Mouse (Mus musculus) forebrain, postnatal 0 days (tissue): Measurements from ENCODE around the gene Maco1. TPM values are rescaled to one million over a fixed set of nuclear protein-coding genes. Genes with fewer than 3 reads are reported as not detected.

Source experiments
- ATAC-seq: fragments of 200-750 bp; cut with Nextera tagmentation; 2 replicates; pipeline ENCODE4 v1.8.0; 2017; ENCODE audit warnings: mild to moderate bottlenecking, moderate library complexity
- DNase-seq: peaks from one replicate; pipeline ENCODE4 v3.0.0-alpha.2; 2015
- H3K27ac ChIP-seq: fragments of 300-500 bp; sonication (generic); 2 replicates; pipeline ENCODE4 v1.5.1; 2014; ENCODE audit warnings: low read depth, mild to moderate bottlenecking, antibody characterized with exemption, low read length, moderate library complexity, mixed read lengths
- H3K27me3 ChIP-seq: fragments of 300-500 bp; sonication (generic); 2 replicates; pipeline ENCODE4 v1.6.1; 2014; ENCODE audit warnings: mild to moderate bottlenecking, low read length, mixed read lengths; ENCODE audit not compliant: insufficient read depth
- H3K36me3 ChIP-seq: fragments of 300-500 bp; sonication (generic); 2 replicates; pipeline ENCODE4 v1.6.1; 2014; ENCODE audit warnings: mild to moderate bottlenecking, moderate library complexity; ENCODE audit not compliant: insufficient read depth
- H3K4me1 ChIP-seq: fragments of 300-500 bp; sonication (generic); 2 replicates; pipeline ENCODE4 v1.6.1; 2014; ENCODE audit warnings: antibody characterized with exemption; ENCODE audit not compliant: insufficient read depth
- H3K4me2 ChIP-seq: fragments of 300-500 bp; sonication (generic); 2 replicates; pipeline ENCODE4 v1.6.1; 2014; ENCODE audit warnings: low read depth, mild to moderate bottlenecking, moderate library complexity
- H3K4me3 ChIP-seq: fragments of 300-500 bp; sonication (generic); 2 replicates; pipeline ENCODE4 v1.5.1; 2014; ENCODE audit warnings: low read depth, low read length, mixed read lengths
- H3K9ac ChIP-seq: fragments of 300-500 bp; sonication (generic); 2 replicates; pipeline ENCODE4 v1.6.1; 2014; ENCODE audit warnings: mild to moderate bottlenecking
- H3K9me3 ChIP-seq: fragments of 300-500 bp; sonication (generic); 2 replicates; pipeline ENCODE4 v1.6.1; 2016; ENCODE audit warnings: low read length
- CTCF ChIP-seq: sonication (generic); IDR thresholded peaks from 2 replicates; pipeline ENCODE4 v1.5.1; 2016; ENCODE audit warnings: antibody characterized with exemption, control low read depth, low read depth
- WGBS: fragments of 180-500 bp; shearing (Covaris S2); extraction: QIAGEN DNeasy Blood & Tissue Kit; methylation state at CpG from one replicate; pipeline ENCODE4 v1.1.7; 2014; 5-methylcytosine and 5-hydroxymethylcytosine counted together
- polyA plus RNA-seq: library from polyadenylated mRNA; unstranded; fragments of >200 nt; fragmentation: Nextera tagmentation; extraction: Ambion mirVana; gene quantifications from 2 replicates; pipeline ENCODE4 v1.2.1, GENCODE M21; 2015
- total RNA-seq: library from RNA; depleted of rRNA; stranded (reverse); fragments of >200 nt; gene quantifications from 2 replicates; pipeline ENCODE4 v1.2.3, GENCODE M21; 2014

Maco1 gene
- total and polyA plus RNA-seq, 2 experiments from 2014 or later, result 78.4 to 103 TPM

GRCm38 (mm10) chr4:134862996-134863395, 9.9 kb upstream of the Maco1 start:
- Histone ChIP-seq H3K36me3 (no peaks in the 10 kb centered on the region), H3K27ac (no peak overlapping the region), H3K4me3 (no peak overlapping the region), H3K4me2 (no peak overlapping the region), H3K9ac (no peak overlapping the region), H3K27me3 (no peaks in the 10 kb centered on the region), H3K4me1 (no peaks in the 10 kb centered on the region), H3K9me3 (no peaks in the 10 kb centered on the region)
- ATAC-seq (no peak), DNase-seq (no peak)
- WGBS, result 72% methylated on average over 7 of the region's 7 CpGs
- no peak for TF ChIP-seq CTCF

GRCm38 (mm10) chr4:134861884-134862283, 8.7 kb upstream of the Maco1 start:
- 84% methylated on average over 6 of the region's 6 CpGs for WGBS
- no peak for DNase-seq
- Histone ChIP-seq H3K27me3 (no peaks in the 10 kb centered on the region), H3K9me3 (no peaks in the 10 kb centered on the region), H3K9ac (no peak overlapping the region), H3K36me3 (no peaks in the 10 kb centered on the region), H3K27ac (no peak overlapping the region), H3K4me1 (no peaks in the 10 kb centered on the region), H3K4me2 (no peak overlapping the region), H3K4me3 (no peak overlapping the region)
- ATAC-seq, result no peak
- TF ChIP-seq CTCF, result no peak

GRCm38 (mm10) chr4:134858494-134858893, 5.3 kb upstream of the Maco1 start:
- Histone ChIP-seq H3K4me2 (no peak overlapping the region), H3K27me3 (no peaks in the 10 kb centered on the region; the same call in 1 of the 2 replicates), H3K9ac (no peak overlapping the region), H3K4me1 (no peaks in the 10 kb centered on the region), H3K4me3 (no peak overlapping the region), H3K27ac (no peak overlapping the region), H3K36me3 (no peaks in the 10 kb centered on the region), H3K9me3 (no peaks in the 10 kb centered on the region)
- TF ChIP-seq CTCF, result no peak
- 87% methylated on average over 4 of the region's 4 CpGs for WGBS
- no peak for DNase-seq
- ATAC-seq, result no peak

- TF ChIP-seq CTCF, result no peak
- no peaks in the 10 kb centered on the region; the same call in 1 of the 2 replicates for H3K27me3 ChIP-seq
- no peaks in the 10 kb centered on the region for H3K9me3 ChIP-seq
- DNase-seq, result no peak
- no peak overlapping the region for H3K4me2 ChIP-seq
- no peaks in the 10 kb centered on the region for H3K36me3 ChIP-seq
- ATAC-seq, result no peak
- no peak overlapping the region for H3K9ac ChIP-seq
- H3K27ac ChIP-seq, result no peak overlapping the region
- H3K4me3 ChIP-seq, result no peak overlapping the region
- 0 out of 2 replicates have a peak, but pooled peaks cover under 1% of the 10 kb centered on the region for H3K4me1 ChIP-seq
- 35% methylated on average over 5 of the region's 5 CpGs for WGBS
Measured at GRCm38 (mm10) chr4:134856501-134856900, 3.4 kb upstream of the Maco1 start.

GRCm38 (mm10) chr4:134856056-134856455, 2.9 kb upstream of the Maco1 start:
- ATAC-seq (no peak), DNase-seq (no peak)
- 59% methylated on average over 5 of the region's 5 CpGs for WGBS

GRCm38 (mm10) chr4:134855371-134855770, 2.2 kb upstream of the Maco1 start:
- H3K9me3 ChIP-seq, result no peaks in the 10 kb centered on the region
- TF ChIP-seq CTCF, result no peak
- DNase-seq, result no peak
- H3K36me3 ChIP-seq, result no peaks in the 10 kb centered on the region
- WGBS, result 41% methylated on average over 3 of the region's 3 CpGs
- H3K27me3 ChIP-seq, result no peaks in the 10 kb centered on the region; the same call in 1 of the 2 replicates
- peaks cover 10% of the 10 kb centered on the region for H3K4me1 ChIP-seq
- no peak overlapping the region for H3K4me2 ChIP-seq
- ATAC-seq, result no peak
- H3K4me3 ChIP-seq, result no peak overlapping the region
- no peak overlapping the region for H3K9ac ChIP-seq
- no peak overlapping the region for H3K27ac ChIP-seq

More at GRCm38 (mm10) chr4:134856056-134856455, 2.9 kb upstream of the Maco1 start:
- Histone ChIP-seq H3K4me2 (no peak overlapping the region), H3K9me3 (no peaks in the 10 kb centered on the region), H3K36me3 (no peaks in the 10 kb centered on the region), H3K9ac (no peak overlapping the region), H3K27me3 (no peaks in the 10 kb centered on the region; the same call in 1 of the 2 replicates), H3K4me1 (peaks cover 5% of the 10 kb centered on the region; the same call in 1 of the 2 replicates), H3K4me3 (no peak overlapping the region), H3K27ac (no peak overlapping the region)
- no peak for TF ChIP-seq CTCF

- no peaks in the 10 kb centered on the region; the same call in 1 of the 2 replicates for H3K27me3 ChIP-seq
- H3K9me3 ChIP-seq, result no peaks in the 10 kb centered on the region
- TF ChIP-seq CTCF, result peak; percentile 14; the same call in 1 of the 2 replicates
- ATAC-seq (peak; percentile 93), DNase-seq (peak; percentile 97)
- peak overlapping the region; percentile 99 for H3K9ac ChIP-seq
- H3K4me1 ChIP-seq, result peaks cover 15% of the 10 kb centered on the region
- 5% methylated on average over 90 of the region's 91 CpGs for WGBS
- H3K27ac ChIP-seq, result peak overlapping the region; percentile 99
- no peaks in the 10 kb centered on the region for H3K36me3 ChIP-seq
- peak overlapping the region; percentile 61 for H3K4me2 ChIP-seq
- peak overlapping the region; percentile 99 for H3K4me3 ChIP-seq
Measured at GRCm38 (mm10) chr4:134853637-134854485, 716 bp upstream of the Maco1 start.
